Mouse (Mus musculus): ENCODE results near the gene Ccdc102a.

DNA sequence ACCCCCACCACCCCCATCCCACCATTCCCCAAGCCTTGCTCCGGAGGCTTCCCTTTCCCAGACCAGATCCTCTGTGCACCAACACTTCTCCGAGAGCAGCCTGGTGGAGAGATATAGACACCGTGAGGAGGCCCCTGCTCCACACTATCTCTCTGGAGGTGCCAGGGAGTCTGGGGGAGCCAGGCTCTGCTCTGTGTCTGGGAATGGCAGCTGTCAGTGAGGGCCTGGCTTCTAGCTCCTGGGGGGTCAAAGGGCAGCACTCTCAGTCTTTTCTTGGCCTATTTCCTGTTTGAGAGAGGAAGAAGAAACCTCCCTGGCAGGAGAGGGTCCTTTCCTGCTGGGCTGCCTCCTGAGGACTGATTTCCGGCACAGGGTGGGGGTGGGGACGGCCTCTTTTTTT is 16.9 kb downstream of the Ccdc102a start:
- TF ChIP-seq MYC (IDR thresholded peaks at IDR 0.05; ENCODE audit: low read depth, low read length) (no peak), EP300 (IDR thresholded peaks at IDR 0.05; ENCODE audit: low read length) (no peak), POLR2A (IDR thresholded peaks at IDR 0.05; ENCODE audit: low read depth, low read length) (no peak), CTCF (conservative IDR thresholded peaks at IDR 0.05 in 1 of 2, IDR thresholded peaks at IDR 0.05 in 1 of 2; ENCODE audit: low read depth in 2 of 2, low read length in 2 of 2) (no peak), ZNF384 (IDR thresholded peaks at IDR 0.05; ENCODE audit: low read depth, low read length) (no peak), E2F4 (IDR thresholded peaks at IDR 0.05; ENCODE audit: insufficient replicate concordance, low read depth, low read length) (no peak), TBP (conservative IDR thresholded peaks at IDR 0.05; ENCODE audit: low read depth, low read length) (no peak), MAFK (IDR thresholded peaks at IDR 0.05; ENCODE audit: insufficient replicate concordance, low read length) (no peak), USF1 (IDR thresholded peaks at IDR 0.05; ENCODE audit: low read depth, low read length) (no peak), USF2 (conservative IDR thresholded peaks at IDR 0.05; ENCODE audit: low read depth, low read length) (no peak), NELFE (IDR thresholded peaks at IDR 0.05; ENCODE audit: low read depth, low read length) (no peak), NRF1 (IDR thresholded peaks at IDR 0.05; ENCODE audit: low read depth, low read length) (no peak), MEF2A (IDR thresholded peaks at IDR 0.05; ENCODE audit: borderline replicate concordance, low read depth, low read length) (no peak)

Measured in CH12.LX (cell line).